ENCODE assay signal across 8 mouse cellular contexts in genomic region chr10:60985109-60985576, GRCm38 (mm10).
DNase-seq lines count a peak whose midpoint lies in the region; ATAC-seq lines count a peak whose summit lies in the region.

No protein-coding gene starts in this region.

- no peak overlapping the region for H3K4me3 ChIP-seq in kidney, embryonic 16.5 days (ENCODE audit: low read length)
- no peak overlapping the region for H3K4me3 ChIP-seq in neural tube, embryonic 14.5 days (ENCODE audit: low read depth, low read length)
- H3K4me3 ChIP-seq in intestine, embryonic 16.5 days (ENCODE audit: low read length), result no peak overlapping the region

- H3K9me3 ChIP-seq in kidney, embryonic 16.5 days (ENCODE audit: low read length), result no peaks in the 10 kb centered on the region
- H3K9me3 ChIP-seq in neural tube, embryonic 14.5 days (ENCODE audit: control insufficient read depth, low read length), result no peaks in the 10 kb centered on the region
- no peaks in the 10 kb centered on the region for H3K9me3 ChIP-seq in intestine, embryonic 16.5 days (ENCODE audit: control insufficient read depth, low read length)

- ATAC-seq in kidney, embryonic 16.5 days (ENCODE audit: low FRiP score, low TSS enrichment), result no peak
- peak; percentile 54; the same call in 1 of the 2 replicates for ATAC-seq in neural tube, embryonic 14.5 days (ENCODE audit: low read depth)
- no peak for ATAC-seq in intestine, embryonic 16.5 days
- no peak for ATAC-seq in CD4-positive, CD25-positive, alpha-beta regulatory T cell, adult 4 months

- no peak overlapping the region for H3K4me2 ChIP-seq in kidney, embryonic 16.5 days (replicated peaks; ENCODE audit: low read depth, low read length)
- H3K4me2 ChIP-seq in neural tube, embryonic 14.5 days (ENCODE audit: low read depth, low read length), result no peak overlapping the region
- H3K4me2 ChIP-seq in intestine, embryonic 16.5 days (ENCODE audit: low read depth, low read length), result no peak overlapping the region

- no peaks in the 10 kb centered on the region for H3K36me3 ChIP-seq in kidney, embryonic 16.5 days (ENCODE audit: insufficient read depth, low read length)
- H3K36me3 ChIP-seq in neural tube, embryonic 14.5 days (ENCODE audit: control insufficient read depth, insufficient read depth, low read length), result no peaks in the 10 kb centered on the region
- H3K36me3 ChIP-seq in intestine, embryonic 16.5 days (ENCODE audit: control insufficient read depth, insufficient read depth, low read length), result no peaks in the 10 kb centered on the region

- no peaks in the 10 kb centered on the region; the same call in 1 of the 2 replicates for H3K27me3 ChIP-seq in kidney, embryonic 16.5 days (ENCODE audit: insufficient read depth, low read length)
- H3K27me3 ChIP-seq in neural tube, embryonic 14.5 days (ENCODE audit: control insufficient read depth, insufficient read depth, low read length), result no peaks in the 10 kb centered on the region
- H3K27me3 ChIP-seq in intestine, embryonic 16.5 days (replicated peaks; ENCODE audit: control insufficient read depth, insufficient read depth, low read length), result no peaks in the 10 kb centered on the region

- H3K4me1 ChIP-seq in kidney, embryonic 16.5 days (ENCODE audit: insufficient read depth, low read length), result peaks cover 7% of the 10 kb centered on the region; the same call in 1 of the 2 replicates
- no peaks in the 10 kb centered on the region for H3K4me1 ChIP-seq in neural tube, embryonic 14.5 days (ENCODE audit: control insufficient read depth, insufficient read depth, low read length)
- H3K4me1 ChIP-seq in intestine, embryonic 16.5 days (ENCODE audit: control insufficient read depth, insufficient read depth, low read length), result no peaks in the 10 kb centered on the region

- 14% methylated on average over 10 of the region's 10 CpGs for WGBS in kidney, embryonic 16.5 days
- 7% methylated on average over 10 of the region's 10 CpGs for WGBS in neural tube, embryonic 14.5 days
- WGBS in intestine, embryonic 16.5 days, result 11% methylated on average over 10 of the region's 10 CpGs

- H3K27ac ChIP-seq in kidney, embryonic 16.5 days (ENCODE audit: low read length), result no peak overlapping the region
- H3K27ac ChIP-seq in neural tube, embryonic 14.5 days (ENCODE audit: low read depth, low read length), result no peak overlapping the region
- H3K27ac ChIP-seq in intestine, embryonic 16.5 days (ENCODE audit: low read length), result no peak overlapping the region

- H3K9ac ChIP-seq in kidney, embryonic 16.5 days (replicated peaks; ENCODE audit: low read length), result no peak overlapping the region
- no peak overlapping the region for H3K9ac ChIP-seq in neural tube, embryonic 14.5 days (replicated peaks; ENCODE audit: low read depth, low read length)
- H3K9ac ChIP-seq in intestine, embryonic 16.5 days (ENCODE audit: low read depth, low read length), result no peak overlapping the region

- peak; percentile 6 for DNase-seq in kidney, adult 11 months
- peak; percentile 94 for DNase-seq in MN1 (ENCODE audit: low spot score)
- DNase-seq in embryo, embryonic 9.5 days (ENCODE audit: extremely low spot score), result peak; percentile 48
- DNase-seq in kidney, postnatal 10 days, result peak; percentile 61

Comparison
In these comparisons a context has a peak if more than half of its experiments do, and no peak if none do; other contexts are left out.
1. DNase-seq: peak in every context shown above with its lines; median percentile 94 in MN1; 61 in kidney, postnatal 10 days; 48 in embryo, embryonic 9.5 days; 6 in kidney, adult 11 months.